Mouse (Mus musculus) liver, postnatal 0 days (tissue): ENCODE data around the gene Ascc3.

Experiments used
- CTCF ChIP-seq: sonication (generic); IDR thresholded peaks from 2 replicates; pipeline ENCODE4 v1.5.1; 2016; ENCODE audit warnings: antibody characterized with exemption, low read depth
- EP300 ChIP-seq: IDR thresholded peaks from 2 replicates; pipeline ENCODE4 v1.6.1; 2016; ENCODE audit warnings: antibody characterized with exemption, low read depth, mild to moderate bottlenecking

DNA sequence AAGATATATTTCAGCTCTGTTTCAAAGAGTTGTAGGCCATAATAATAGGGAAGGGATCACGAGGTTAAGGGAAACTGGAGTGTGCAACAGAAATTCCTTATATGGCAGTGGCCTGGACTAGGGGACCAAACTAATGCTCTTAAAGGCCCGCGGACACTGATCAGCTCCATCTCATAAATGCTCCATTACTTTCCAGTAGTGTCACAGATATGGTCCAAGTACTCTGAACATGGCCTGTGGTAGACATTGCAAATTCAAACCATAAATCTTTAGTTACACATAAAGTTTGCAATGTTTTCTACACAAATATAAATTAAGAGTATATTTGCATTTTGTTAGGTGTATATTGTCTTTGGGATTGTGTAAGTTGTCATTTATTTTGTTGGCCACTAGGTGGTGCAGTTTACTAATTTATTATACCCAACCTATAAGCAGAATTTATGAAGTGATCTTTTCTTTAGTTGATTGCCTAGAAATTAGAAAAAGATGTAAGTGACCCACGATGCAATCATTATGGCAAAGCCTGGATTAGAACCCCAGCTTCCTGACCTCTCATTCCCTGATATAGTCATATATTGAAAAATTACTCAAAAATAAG lies 106.5 kb downstream of the Ascc3 start:
- TF ChIP-seq CTCF: peak; percentile 58
- TF ChIP-seq EP300: no peak
